Mouse (Mus musculus) MEL (cell line): ENCODE measurements around the gene Chrna9. TPM values are rescaled to one million over a fixed set of nuclear protein-coding genes. Genes with fewer than 3 reads are reported as not detected.

Experiments used
- DNase-seq: peaks from one replicate; pipeline ENCODE4 v3.0.0; 2011; ENCODE audit warnings: low read depth, low spot score
- H3K27ac ChIP-seq: 2 replicates; pipeline ENCODE4 v1.5.1; 2012; ENCODE audit warnings: low read depth, mild to moderate bottlenecking, control low read depth, low read length, moderate library complexity; ENCODE audit not compliant: control insufficient read depth
- H3K27me3 ChIP-seq, 2 experiments: fragments of 150-350 bp in 1 of 2; sonication (generic) in 1 of 2; 2 replicates each; pipeline ENCODE4 v1.6.1; 2012; ENCODE audit warnings: low read length in 2 of 2, mild to moderate bottlenecking in 2 of 2, improper control_type of control experiment in 1 of 2, moderate library complexity in 1 of 2; ENCODE audit not compliant: insufficient read depth in 2 of 2, control insufficient read depth in 1 of 2
- H3K36me3 ChIP-seq, 2 experiments: 2 replicates each; pipeline ENCODE4 v1.6.1; 2012 to 2014; ENCODE audit warnings: low read length in 2 of 2, improper control_type of control experiment in 1 of 2, inconsistent platforms in 1 of 2, mild to moderate bottlenecking in 1 of 2; ENCODE audit not compliant: insufficient read depth in 2 of 2, control insufficient read depth in 1 of 2
- H3K4me1 ChIP-seq, 2 experiments: fragments of 150-350 bp in 1 of 2; sonication (generic) in 1 of 2; 2 replicates each; pipeline ENCODE4 v1.6.1; 2012; ENCODE audit warnings: low read length in 2 of 2, improper control_type of control experiment in 1 of 2, mild to moderate bottlenecking in 1 of 2; ENCODE audit not compliant: insufficient read depth in 2 of 2, control insufficient read depth in 1 of 2
- H3K4me3 ChIP-seq, 2 experiments: fragments of 150-350 bp in 1 of 2; sonication (generic) in 1 of 2; 2 replicates each; pipeline ENCODE4 v1.5.1; 2012; ENCODE audit warnings: low read depth in 2 of 2, low read length in 2 of 2, mild to moderate bottlenecking in 2 of 2, moderate library complexity in 2 of 2, control low read depth in 1 of 2, improper control_type of control experiment in 1 of 2; ENCODE audit not compliant: control insufficient read depth in 1 of 2, insufficient read depth in 1 of 2
- H3K79me2 ChIP-seq: 2 replicates; pipeline ENCODE4 v1.6.1; 2012; ENCODE audit warnings: mild to moderate bottlenecking, low read length, moderate library complexity; ENCODE audit not compliant: control insufficient read depth, poor library complexity, insufficient read depth
- H3K9ac ChIP-seq: 2 replicates; pipeline ENCODE4 v1.6.1; 2012; ENCODE audit warnings: low read depth, mild to moderate bottlenecking, control low read depth, low read length, moderate library complexity; ENCODE audit not compliant: control insufficient read depth, poor library complexity, severe bottlenecking
- H3K9me3 ChIP-seq: fragments of 150-350 bp; sonication (generic); replicated peaks from 2 replicates; pipeline ENCODE4 v1.6.1; 2012; ENCODE audit warnings: mild to moderate bottlenecking, low read length, improper control_type of control experiment, moderate library complexity; ENCODE audit not compliant: insufficient read depth
- BHLHE40 ChIP-seq: IDR thresholded peaks from 2 replicates; pipeline ENCODE4 v1.6.1; 2012; ENCODE audit warnings: low read depth, mild to moderate bottlenecking, inconsistent platforms, low read length, improper control_type of control experiment, borderline replicate concordance
- CTCF ChIP-seq, 3 experiments: IDR thresholded peaks in 2 of 3; conservative IDR thresholded peaks in 1 of 3; 2 replicates each; pipeline ENCODE4 v1.5.1; 2011 to 2012; ENCODE audit warnings: low read length in 3 of 3, low read depth in 2 of 3, mild to moderate bottlenecking in 2 of 3, improper control_type of control experiment in 1 of 3, inconsistent platforms in 1 of 3, mixed read lengths in 1 of 3, moderate library complexity in 1 of 3; ENCODE audit not compliant: control insufficient read depth in 1 of 3, insufficient read depth in 1 of 3, poor library complexity in 1 of 3, severe bottlenecking in 1 of 3
- GATA1 ChIP-seq: IDR thresholded peaks from 2 replicates; pipeline ENCODE4 v1.6.1; 2011; ENCODE audit warnings: low read depth, low read length, improper control_type of control experiment
- JUND ChIP-seq: IDR thresholded peaks from 2 replicates; pipeline ENCODE4 v1.6.1; 2011; ENCODE audit warnings: low read depth, mild to moderate bottlenecking, improper control_type of control experiment, low read length
- KAT2A ChIP-seq: conservative IDR thresholded peaks from 2 replicates; pipeline ENCODE4 v1.6.1; 2012; ENCODE audit warnings: low read depth, low read length, improper control_type of control experiment, inconsistent platforms
- MEF2A ChIP-seq: IDR thresholded peaks from 2 replicates; pipeline ENCODE4 v1.6.1; 2014; ENCODE audit warnings: low read depth, mild to moderate bottlenecking, inconsistent platforms, low read length, improper control_type of control experiment; ENCODE audit not compliant: poor library complexity, insufficient replicate concordance, severe bottlenecking; ENCODE audit errors: extremely low read depth
- MYC ChIP-seq: IDR thresholded peaks from 2 replicates; pipeline ENCODE4 v1.6.1; 2011; ENCODE audit warnings: low read depth, mild to moderate bottlenecking, low read length, improper control_type of control experiment, moderate library complexity
- NELFE ChIP-seq: IDR thresholded peaks from 2 replicates; pipeline ENCODE4 v1.6.1; 2011; ENCODE audit warnings: low read depth, low read length, improper control_type of control experiment
- NRF1 ChIP-seq: IDR thresholded peaks from 2 replicates; pipeline ENCODE4 v1.6.1; 2014; ENCODE audit warnings: low read depth, mild to moderate bottlenecking, inconsistent platforms, low read length, improper control_type of control experiment, moderate library complexity; ENCODE audit not compliant: poor library complexity, insufficient read depth, severe bottlenecking
- POLR2AphosphoS2 ChIP-seq: IDR thresholded peaks from 2 replicates; pipeline ENCODE4 v1.6.1; 2011; ENCODE audit warnings: low read length, improper control_type of control experiment
- POLR2AphosphoS5 ChIP-seq: IDR thresholded peaks from 2 replicates; pipeline ENCODE4 v1.6.1; 2012; ENCODE audit warnings: low read depth, borderline replicate concordance, mild to moderate bottlenecking, inconsistent platforms, low read length, moderate library complexity, mixed read lengths
- RAD21 ChIP-seq: IDR thresholded peaks from 2 replicates; pipeline ENCODE4 v1.6.1; 2011; ENCODE audit warnings: mild to moderate bottlenecking, low read depth, low read length, improper control_type of control experiment
- RCOR1 ChIP-seq: IDR thresholded peaks from 2 replicates; pipeline ENCODE4 v1.6.1; 2012; ENCODE audit warnings: low read depth, mild to moderate bottlenecking, inconsistent platforms, low read length, improper control_type of control experiment
- SMC3 ChIP-seq: IDR thresholded peaks from 2 replicates; pipeline ENCODE4 v1.6.1; 2011; ENCODE audit warnings: low read depth, low read length, improper control_type of control experiment
- ZKSCAN1 ChIP-seq: IDR thresholded peaks from 2 replicates; pipeline ENCODE4 v1.6.1; 2012; ENCODE audit warnings: low read depth, mild to moderate bottlenecking, inconsistent platforms, low read length, improper control_type of control experiment, moderate library complexity
- ZNF384 ChIP-seq: IDR thresholded peaks from 2 replicates; pipeline ENCODE4 v1.6.1; 2012; ENCODE audit warnings: low read depth, mild to moderate bottlenecking, inconsistent platforms, low read length, improper control_type of control experiment
- polyA plus RNA-seq, 2 experiments: library from polyadenylated mRNA; stranded (reverse) in 1 of 2; unstranded in 1 of 2; fragments of >175 nt in 1 of 2; fragments of >200 nt in 1 of 2; gene quantifications; 2 replicates each; pipeline versions ENCODE4 v1.2.1 to v1.2.4; 2012; ENCODE audit warnings: low replicate concordance in 2 of 2, low read depth in 1 of 2; ENCODE audit not compliant: insufficient read length in 2 of 2, insufficient read depth in 1 of 2, missing spikeins in 1 of 2
- total RNA-seq: library from RNA; depleted of rRNA; stranded (reverse); fragments of 300-350 nt; gene quantifications from 2 replicates; pipeline ENCODE4 v1.2.3, GENCODE M21; 2012

The Chrna9 gene
- total and polyA plus RNA-seq, 3 experiments = not detected

- Histone ChIP-seq H3K9ac (no peak overlapping the region), H3K36me3 (peaks cover 0 to 3% of the 10 kb centered on the region in 2 experiments; a peak in 2 of 4 replicates), H3K9me3 (no peaks in the 10 kb centered on the region), H3K27me3 (no peaks in the 10 kb centered on the region), H3K27ac (no peak overlapping the region), H3K4me3 (no peak overlapping the region), H3K4me1 (peaks cover 0 to 5% of the 10 kb centered on the region in 2 experiments; a peak in 1 of 4 replicates), H3K79me2 (no peaks in the 10 kb centered on the region)
- no peak for DNase-seq
- TF ChIP-seq BHLHE40 (no peak), NRF1 (no peak), JUND (no peak), ZKSCAN1 (no peak), POLR2AphosphoS2 (no peak), NELFE (no peak), GATA1 (no peak), SMC3 (peak; percentile 19; the same call in 1 of the 2 replicates), CTCF (IDR thresholded peaks at IDR 0.05 in 2 of 3, conservative IDR thresholded peaks at IDR 0.05 in 1 of 3; ENCODE audit: control insufficient read depth in 1 of 3, insufficient read depth in 1 of 3, low read depth in 2 of 3, low read length in 3 of 3, poor library complexity in 1 of 3, severe bottlenecking in 1 of 3) (peak in 1 of 3 experiments; percentile 13; a peak in 1 of 6 replicates), KAT2A (no peak), RCOR1 (no peak), MYC (no peak), POLR2AphosphoS5 (no peak)
Observed at GRCm38 (mm10) chr5:65933258-65933657, 1.5 kb upstream of the Chrna9 start.

- no peaks in the 10 kb centered on the region for H3K27me3 ChIP-seq
- H3K36me3 ChIP-seq = peaks cover 0 to 3% of the 10 kb centered on the region in 2 experiments; a peak in 2 of 4 replicates
- no peak overlapping the region for H3K4me3 ChIP-seq
- TF ChIP-seq ZNF384 = no peak
- TF ChIP-seq RAD21 = no peak
- TF ChIP-seq RCOR1 = no peak
- no peak for TF ChIP-seq NRF1
- no peak for TF ChIP-seq MEF2A
- no peak for DNase-seq
- no peaks in the 10 kb centered on the region for H3K79me2 ChIP-seq
- no peaks in the 10 kb centered on the region for H3K9me3 ChIP-seq
- H3K9ac ChIP-seq = no peak overlapping the region
- H3K4me1 ChIP-seq = peaks cover 0 to 5% of the 10 kb centered on the region in 2 experiments; a peak in 1 of 4 replicates
- no peak overlapping the region for H3K27ac ChIP-seq
Observed at GRCm38 (mm10) chr5:65933764-65934163, 957 bp upstream of the Chrna9 start.
